Mouse (Mus musculus) bone marrow, adult 2 months (tissue): ENCODE results near the gene Fam20b. TPM values are rescaled to one million over a fixed set of nuclear protein-coding genes. Genes with fewer than 3 reads are reported as not detected.

Experiments
- H3K27ac ChIP-seq: fragments of 200-500 bp; 2 replicates; pipeline ENCODE4 v1.5.1; 2012; ENCODE audit warnings: low read depth, mild to moderate bottlenecking, control low read depth, inconsistent platforms, low read length; ENCODE audit not compliant: control insufficient read depth, poor library complexity, insufficient read depth
- H3K4me1 ChIP-seq: fragments of 200-500 bp; 2 replicates; pipeline ENCODE4 v1.6.1; 2011; ENCODE audit warnings: low read length; ENCODE audit not compliant: control insufficient read depth, insufficient read depth
- H3K4me3 ChIP-seq: fragments of 200-500 bp; replicated peaks from 2 replicates; pipeline ENCODE3; 2011; ENCODE audit warnings: mild to moderate bottlenecking, low read depth, low read length, control low read depth; ENCODE audit not compliant: control insufficient read depth
- CTCF ChIP-seq: fragments of 200-500 bp; IDR thresholded peaks from 2 replicates; pipeline ENCODE4 v1.5.1; 2011; ENCODE audit warnings: low read length, control low read depth; ENCODE audit not compliant: control insufficient read depth, insufficient read depth
- POLR2A ChIP-seq: fragments of 200-500 bp; IDR thresholded peaks from 2 replicates; pipeline ENCODE4 v1.6.1; 2011; ENCODE audit warnings: low read depth, mild to moderate bottlenecking, control low read depth, low read length, borderline replicate concordance; ENCODE audit not compliant: control insufficient read depth
- WGBS: fragments of 180-500 bp; shearing (Covaris S2); methylation state at CpG from one replicate; pipeline ENCODE4 v1.1.7; 2018; 5-methylcytosine and 5-hydroxymethylcytosine counted together
- polyA plus RNA-seq: library from polyadenylated mRNA; stranded (reverse); fragments of >200 nt; gene quantifications from 2 replicates; pipeline ENCODE4 v1.2.4, GENCODE M21; 2011; ENCODE audit warnings: low replicate concordance; ENCODE audit not compliant: missing spikeins, insufficient read depth, insufficient read length

Gene Fam20b
- polyA plus RNA-seq, 1 experiment = 9.4 TPM

- WGBS = 80% methylated on average over 7 of the region's 7 CpGs
These were observed 32.7 kb downstream of the Fam20b start for GRCm38 (mm10) chr1:156686025-156686661.

GRCm38 (mm10) chr1:156679599-156679998 is 39.3 kb downstream of the Fam20b start:
- no peak for TF ChIP-seq CTCF
- no peak for TF ChIP-seq POLR2A
- Histone ChIP-seq H3K4me3 (no peak overlapping the region), H3K27ac (no peak overlapping the region), H3K4me1 (no peaks in the 10 kb centered on the region; the same call in 1 of the 2 replicates)
- 91% methylated on average over 9 of the region's 9 CpGs for WGBS

More at GRCm38 (mm10) chr1:156686025-156686661, 32.7 kb downstream of the Fam20b start:
- TF ChIP-seq POLR2A = no peak
- TF ChIP-seq CTCF = no peak
- Histone ChIP-seq H3K27ac (no peak overlapping the region), H3K4me3 (no peak overlapping the region), H3K4me1 (no peaks in the 10 kb centered on the region)

GRCm38 (mm10) chr1:156677230-156677629 is 41.7 kb downstream of the Fam20b start:
- H3K27ac ChIP-seq = no peak overlapping the region
- peaks cover 2% of the 10 kb centered on the region for H3K4me1 ChIP-seq
- no peak for TF ChIP-seq POLR2A
- no peak for TF ChIP-seq CTCF
- 84% methylated on average over 3 of the region's 3 CpGs for WGBS
- no peak overlapping the region for H3K4me3 ChIP-seq

GRCm38 (mm10) chr1:156676596-156676995 is 42.3 kb downstream of the Fam20b start:
- peaks cover 2% of the 10 kb centered on the region for H3K4me1 ChIP-seq
- TF ChIP-seq CTCF (no peak), POLR2A (no peak)

GRCm38 (mm10) chr1:156676171-156676570 is 42.7 kb downstream of the Fam20b start:
- H3K27ac ChIP-seq = no peak overlapping the region
- WGBS = 32% methylated on average over 12 of the region's 12 CpGs
- peaks cover 2% of the 10 kb centered on the region for H3K4me1 ChIP-seq
- no peak overlapping the region for H3K4me3 ChIP-seq
- no peak for TF ChIP-seq POLR2A
- TF ChIP-seq CTCF = peak; percentile 85

More at GRCm38 (mm10) chr1:156676596-156676995, 42.3 kb downstream of the Fam20b start:
- Histone ChIP-seq H3K4me3 (no peak overlapping the region), H3K27ac (no peak overlapping the region)
- 64% methylated on average over 5 of the region's 5 CpGs for WGBS

GRCm38 (mm10) chr1:156674195-156675000 is 44.5 kb downstream of the Fam20b start, which contains the start of gene Tor3a:
Tor3a (minus strand) TSS chr1:156674356.
- 1% methylated on average over 37 of the region's 37 CpGs for WGBS
- no peak for TF ChIP-seq CTCF
- peak; percentile 67; the same call in 1 of the 2 replicates for TF ChIP-seq POLR2A
- H3K27ac ChIP-seq = peak within 1 kb of the TSS; percentile 76
- H3K4me3 ChIP-seq = peak within 1 kb of the TSS; percentile 85
- H3K4me1 ChIP-seq = peaks cover 2% of the 10 kb centered on the region

- WGBS = under 1% methylated on average over 29 of the region's 29 CpGs
- TF ChIP-seq POLR2A (no peak), CTCF (no peak)
- peak overlapping the region; percentile 76 for H3K27ac ChIP-seq
- peak overlapping the region; percentile 85 for H3K4me3 ChIP-seq
- peaks cover 2% of the 10 kb centered on the region for H3K4me1 ChIP-seq
These were observed 45.3 kb downstream of the Fam20b start for GRCm38 (mm10) chr1:156673476-156674194.
